Mouse (Mus musculus) activated CD4-positive, CD25-positive, alpha-beta regulatory T cell, adult 9 weeks (primary cell): ENCODE results near the gene Clec11a. TPM values are rescaled to one million over a fixed set of nuclear protein-coding genes. Genes with fewer than 3 reads are reported as not detected.

Experiments used
- polyA plus RNA-seq: library from polyadenylated mRNA; unstranded; fragments of 100-300 nt; shearing (Covaris generic); gene quantifications from one replicate; pipeline ENCODE4 v1.2.1, GENCODE M21; 2017

The Clec11a gene
- 0.43 TPM for polyA plus RNA-seq

GRCm38 (mm10) chr7:44306516-44307240, at the start of gene Clec11a:
Gene Clec11a, minus strand, starts transcription at chr7:44306902.

GRCm38 (mm10) chr7:44309475-44310284, 3.0 kb upstream of the Clec11a start, which contains the start of gene Shank1:
Gene Shank1, plus strand, starts transcription at chr7:44310253.

GRCm38 (mm10) chr7:44261147-44261546, 45.6 kb downstream of the Clec11a start, which contains the start of gene Gm15517:
Gene Gm15517, plus strand, starts transcription at chr7:44261447.

GRCm38 (mm10) chr7:44257278-44257677, 49.4 kb downstream of the Clec11a start, which contains the start of gene Acp4:
Gene Acp4, minus strand, starts transcription at chr7:44257378.

Other genes with a start within 250 kb of the Clec11a start
- not detected for gene Klk1b21, start 204.6 kb downstream of the Clec11a start, polyA plus RNA-seq
- gene Klk1b22, start 194.2 kb downstream of the Clec11a start, polyA plus RNA-seq: not detected
- not detected for gene Klk1b16, start 170.1 kb downstream of the Clec11a start, polyA plus RNA-seq
- not detected for gene Klk1b24, start 118.7 kb downstream of the Clec11a start, polyA plus RNA-seq
- not detected for gene Klk1b3, start 108.7 kb downstream of the Clec11a start, polyA plus RNA-seq
- not detected for gene Klk1b4, start 99.5 kb downstream of the Clec11a start, polyA plus RNA-seq
- not detected for gene Klk1b5, start 91.0 kb downstream of the Clec11a start, polyA plus RNA-seq
- 1.0 TPM for gene Klk1, start 81.5 kb downstream of the Clec11a start, polyA plus RNA-seq
- not detected for gene Gm36864, start 70.7 kb downstream of the Clec11a start, polyA plus RNA-seq
- gene 1700028J19Rik, start 60.2 kb downstream of the Clec11a start, polyA plus RNA-seq: 2.1 TPM
- gene 2410002F23Rik, start 60.2 kb downstream of the Clec11a start, polyA plus RNA-seq: 149 TPM
- gene Acp4, start 49.5 kb downstream of the Clec11a start, polyA plus RNA-seq: not detected
- gene Gm15517, start 45.5 kb downstream of the Clec11a start, polyA plus RNA-seq: not detected
- gene Shank1, start 3.4 kb upstream of the Clec11a start, polyA plus RNA-seq: 0.15 TPM
- gene Syt3, start 77.2 kb upstream of the Clec11a start, polyA plus RNA-seq: 0.22 TPM
- not detected for gene 1700008O03Rik, start 78.9 kb upstream of the Clec11a start, polyA plus RNA-seq
- not detected for gene Lrrc4b, start 122.1 kb upstream of the Clec11a start, polyA plus RNA-seq
- not detected for gene Aspdh, start 158.5 kb upstream of the Clec11a start, polyA plus RNA-seq
- 128 TPM for gene Josd2, start 161.1 kb upstream of the Clec11a start, polyA plus RNA-seq
- 160 TPM for gene Emc10, start 189.6 kb upstream of the Clec11a start, polyA plus RNA-seq
- 2.6 TPM for gene Fam71e1, start 189.7 kb upstream of the Clec11a start, polyA plus RNA-seq
- not detected for gene Mybpc2, start 217.8 kb upstream of the Clec11a start, polyA plus RNA-seq
- 1.8 TPM for gene Spib, start 225.2 kb upstream of the Clec11a start, polyA plus RNA-seq
- gene Pold1, start 241.9 kb upstream of the Clec11a start, polyA plus RNA-seq: 58.3 TPM
- gene Nr1h2, start 247.0 kb upstream of the Clec11a start, polyA plus RNA-seq: 143 TPM